Mouse (Mus musculus) forebrain, embryonic 10.5 days (tissue): ENCODE data around the gene Enox1. TPM values are rescaled to one million over a fixed set of nuclear protein-coding genes. Genes with fewer than 3 reads are reported as not detected.

ENCODE experiments used
- DNase-seq: peaks from one replicate; pipeline ENCODE4 v3.0.0-alpha.2; 2017; ENCODE audit warnings: low spot score; ENCODE audit errors: extremely low spot score
- H3K27ac ChIP-seq: fragments of 300-500 bp; sonication (generic); 2 replicates; pipeline ENCODE4 v1.5.1; 2016; ENCODE audit warnings: mild to moderate bottlenecking
- H3K27me3 ChIP-seq: fragments of 300-500 bp; sonication (generic); 2 replicates; pipeline ENCODE4 v1.6.1; 2016; ENCODE audit warnings: mild to moderate bottlenecking; ENCODE audit not compliant: poor library complexity, severe bottlenecking
- H3K36me3 ChIP-seq: fragments of 300-500 bp; sonication (generic); replicated peaks from 2 replicates; pipeline ENCODE4 v1.6.1; 2016; ENCODE audit warnings: mild to moderate bottlenecking, moderate library complexity
- H3K4me1 ChIP-seq: fragments of 300-500 bp; sonication (generic); 2 replicates; pipeline ENCODE4 v1.6.1; 2016
- H3K4me3 ChIP-seq: fragments of 300-500 bp; sonication (generic); 2 replicates; pipeline ENCODE4 v1.5.1; 2016; ENCODE audit warnings: mild to moderate bottlenecking, moderate library complexity
- H3K9me3 ChIP-seq: fragments of 300-500 bp; sonication (generic); 2 replicates; pipeline ENCODE4 v1.6.1; 2016; ENCODE audit warnings: mild to moderate bottlenecking, moderate library complexity
- WGBS: fragments of 180-500 bp; shearing (Covaris S2); methylation state at CpG from one replicate; pipeline ENCODE4 v1.1.7; 2016; 5-methylcytosine and 5-hydroxymethylcytosine counted together
- polyA plus RNA-seq: library from polyadenylated mRNA; unstranded; fragments of >200 nt; fragmentation: Nextera tagmentation; extraction: Ambion mirVana; gene quantifications from 2 replicates; pipeline ENCODE4 v1.2.1, GENCODE M21; 2016

Enox1 gene
- polyA plus RNA-seq, 1 experiment from 2014 or later: 11.9 TPM

- Histone ChIP-seq H3K36me3 (no peaks in the 10 kb centered on the region), H3K27me3 (no peaks in the 10 kb centered on the region), H3K4me3 (no peak overlapping the region), H3K4me1 (no peaks in the 10 kb centered on the region), H3K27ac (no peak overlapping the region), H3K9me3 (no peaks in the 10 kb centered on the region)
- no peak for DNase-seq
- WGBS: 87% methylated on average over 4 of the region's 4 CpGs
These were observed 533.3 kb downstream of the Enox1 start for GRCm38 (mm10) chr14:77689816-77690215.

- Histone ChIP-seq H3K4me1 (peaks cover 23% of the 10 kb centered on the region), H3K4me3 (no peak overlapping the region), H3K27ac (no peak overlapping the region), H3K36me3 (0 out of 2 replicates have a peak, but pooled peaks cover 2% of the 10 kb centered on the region), H3K27me3 (peaks cover 19% of the 10 kb centered on the region), H3K9me3 (no peaks in the 10 kb centered on the region)
- 20% methylated on average over 6 of the region's 6 CpGs for WGBS
- no peak for DNase-seq
These were observed 548.4 kb downstream of the Enox1 start for GRCm38 (mm10) chr14:77705006-77705405.

- H3K4me3 ChIP-seq: no peak overlapping the region
- H3K36me3 ChIP-seq: 0 out of 2 replicates have a peak, but pooled peaks cover 2% of the 10 kb centered on the region
- H3K4me1 ChIP-seq: peaks cover 23% of the 10 kb centered on the region
- no peak overlapping the region for H3K27ac ChIP-seq
- H3K27me3 ChIP-seq: peaks cover 19% of the 10 kb centered on the region
- no peaks in the 10 kb centered on the region for H3K9me3 ChIP-seq
- WGBS: 72% methylated on average over 21 of the region's 21 CpGs
- no peak for DNase-seq
These were observed 550.1 kb downstream of the Enox1 start for GRCm38 (mm10) chr14:77706511-77707246.

GRCm38 (mm10) chr14:77707279-77707678 is 550.7 kb downstream of the Enox1 start:
- Histone ChIP-seq H3K9me3 (no peaks in the 10 kb centered on the region), H3K4me3 (no peak overlapping the region), H3K27ac (no peak overlapping the region), H3K4me1 (peaks cover 23% of the 10 kb centered on the region), H3K27me3 (peaks cover 19% of the 10 kb centered on the region), H3K36me3 (0 out of 2 replicates have a peak, but pooled peaks cover 2% of the 10 kb centered on the region)
- WGBS: 85% methylated on average over 12 of the region's 12 CpGs
- DNase-seq: no peak

GRCm38 (mm10) chr14:77708354-77709150 is 552.0 kb downstream of the Enox1 start:
- 53% methylated on average over 12 of the region's 12 CpGs for WGBS
- Histone ChIP-seq H3K4me1 (peaks cover 23% of the 10 kb centered on the region), H3K27me3 (peaks cover 19% of the 10 kb centered on the region), H3K27ac (no peak overlapping the region), H3K4me3 (no peak overlapping the region), H3K9me3 (no peaks in the 10 kb centered on the region), H3K36me3 (0 out of 2 replicates have a peak, but pooled peaks cover 2% of the 10 kb centered on the region)
- DNase-seq: no peak

GRCm38 (mm10) chr14:77714931-77715535 is 558.5 kb downstream of the Enox1 start:
- Histone ChIP-seq H3K27ac (no peak overlapping the region), H3K4me1 (no peaks in the 10 kb centered on the region), H3K4me3 (no peak overlapping the region), H3K9me3 (peaks cover 4% of the 10 kb centered on the region; the same call in 1 of the 2 replicates), H3K27me3 (no peaks in the 10 kb centered on the region), H3K36me3 (0 out of 2 replicates have a peak, but pooled peaks cover 2% of the 10 kb centered on the region)
- DNase-seq: no peak
- WGBS: 91% methylated on average over 9 of the region's 9 CpGs

GRCm38 (mm10) chr14:77716981-77717380 is 560.4 kb downstream of the Enox1 start:
- H3K4me3 ChIP-seq: no peak overlapping the region
- WGBS: 91% methylated on average over 5 of the region's 5 CpGs
- H3K36me3 ChIP-seq: 0 out of 2 replicates have a peak, but pooled peaks cover 2% of the 10 kb centered on the region
- no peak overlapping the region for H3K27ac ChIP-seq
- DNase-seq: no peak
- H3K27me3 ChIP-seq: no peaks in the 10 kb centered on the region
- H3K9me3 ChIP-seq: peaks cover 4% of the 10 kb centered on the region; the same call in 1 of the 2 replicates
- no peaks in the 10 kb centered on the region for H3K4me1 ChIP-seq

- Histone ChIP-seq H3K4me3 (no peak overlapping the region), H3K4me1 (no peaks in the 10 kb centered on the region), H3K36me3 (0 out of 2 replicates have a peak, but pooled peaks cover 2% of the 10 kb centered on the region), H3K9me3 (peaks cover 4% of the 10 kb centered on the region; the same call in 1 of the 2 replicates), H3K27me3 (no peaks in the 10 kb centered on the region), H3K27ac (no peak overlapping the region)
- DNase-seq: no peak
- 90% methylated on average over 8 of the region's 8 CpGs for WGBS
These were observed 562.3 kb downstream of the Enox1 start for GRCm38 (mm10) chr14:77718814-77719213.

- Histone ChIP-seq H3K36me3 (no peaks in the 10 kb centered on the region), H3K4me3 (no peak overlapping the region), H3K27me3 (no peaks in the 10 kb centered on the region), H3K9me3 (no peaks in the 10 kb centered on the region), H3K4me1 (no peaks in the 10 kb centered on the region), H3K27ac (no peak overlapping the region)
- 83% methylated on average over 3 of the region's 3 CpGs for WGBS
- no peak for DNase-seq
These were observed 581.5 kb downstream of the Enox1 start for GRCm38 (mm10) chr14:77738056-77738455.

GRCm38 (mm10) chr14:77738751-77739365 is 582.3 kb downstream of the Enox1 start:
- Histone ChIP-seq H3K4me1 (no peaks in the 10 kb centered on the region), H3K4me3 (no peak overlapping the region), H3K27ac (no peak overlapping the region), H3K9me3 (no peaks in the 10 kb centered on the region), H3K27me3 (no peaks in the 10 kb centered on the region), H3K36me3 (no peaks in the 10 kb centered on the region)
- no peak for DNase-seq
- 87% methylated on average over 7 of the region's 7 CpGs for WGBS

GRCm38 (mm10) chr14:77739376-77739775 is 582.8 kb downstream of the Enox1 start:
- H3K27ac ChIP-seq: no peak overlapping the region
- no peaks in the 10 kb centered on the region for H3K9me3 ChIP-seq
- no peaks in the 10 kb centered on the region for H3K4me1 ChIP-seq
- DNase-seq: no peak
- no peaks in the 10 kb centered on the region for H3K27me3 ChIP-seq
- H3K4me3 ChIP-seq: no peak overlapping the region
- H3K36me3 ChIP-seq: no peaks in the 10 kb centered on the region

GRCm38 (mm10) chr14:77744638-77745240 is 588.2 kb downstream of the Enox1 start:
- H3K27me3 ChIP-seq: no peaks in the 10 kb centered on the region
- no peaks in the 10 kb centered on the region for H3K4me1 ChIP-seq
- WGBS: 93% methylated on average over 5 of the region's 5 CpGs
- no peaks in the 10 kb centered on the region for H3K9me3 ChIP-seq
- H3K4me3 ChIP-seq: no peak overlapping the region
- no peaks in the 10 kb centered on the region for H3K36me3 ChIP-seq
- H3K27ac ChIP-seq: no peak overlapping the region
- DNase-seq: no peak
